Mouse (Mus musculus) spleen, adult 18-20 months (tissue): Measurements from ENCODE around the gene Olfr531.

Experiments
- DNase-seq, 2 experiments: peaks; one replicate each; pipeline ENCODE4 v3.0.0; 2022; ENCODE audit warnings: mixed read lengths in 2 of 2

Gene Olfr531

GRCm38 (mm10) chr7:140402818-140403217 is at the start of gene Olfr531:
Gene Olfr531, minus strand, starts transcription at chr7:140402918.
- DNase-seq = no peak

DNA sequence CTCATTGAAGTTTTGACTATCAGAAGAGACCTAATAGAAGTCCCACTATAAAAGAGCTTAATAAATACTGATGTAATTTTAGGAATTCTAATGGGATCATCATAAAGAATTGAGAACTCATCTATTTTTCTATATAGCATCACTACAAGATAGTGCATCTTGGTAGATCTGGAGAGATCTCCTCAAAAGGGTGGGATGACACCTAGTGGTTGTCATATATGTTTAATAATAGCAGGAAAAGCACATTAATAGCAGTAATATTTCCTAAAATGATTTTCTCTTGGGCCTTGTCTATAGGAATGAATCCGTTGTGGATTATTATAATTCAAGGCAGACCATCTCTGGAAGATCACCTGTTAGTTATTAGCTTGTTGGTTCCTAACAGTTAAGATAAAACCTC is 40.4 kb upstream of the Olfr531 start:
- DNase-seq = no peak

DNA sequence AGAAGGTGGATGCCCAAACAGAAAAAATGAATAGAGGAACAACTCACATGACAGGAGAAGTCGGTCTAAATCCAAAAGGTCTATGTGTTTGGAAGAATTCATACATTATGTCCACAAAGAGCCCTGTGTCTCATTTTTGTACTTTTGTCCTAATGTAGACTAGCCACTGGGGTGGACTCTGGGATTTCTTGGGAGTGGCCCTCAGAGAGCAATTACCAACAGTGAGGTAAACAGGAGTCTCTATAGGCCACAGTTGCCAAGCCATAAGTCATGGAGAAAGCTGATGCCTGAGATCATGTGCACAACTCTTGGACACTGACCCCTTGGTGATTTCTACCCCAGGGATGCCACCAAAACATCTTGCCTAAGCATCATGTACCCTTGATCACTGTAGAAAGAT is 18.8 kb upstream of the Olfr531 start, which contains the start of gene Olfr532:
TSS of gene Olfr532 (minus strand) at position 101 of the 400 bp plus-strand sequence.
- DNase-seq = no peak

DNA sequence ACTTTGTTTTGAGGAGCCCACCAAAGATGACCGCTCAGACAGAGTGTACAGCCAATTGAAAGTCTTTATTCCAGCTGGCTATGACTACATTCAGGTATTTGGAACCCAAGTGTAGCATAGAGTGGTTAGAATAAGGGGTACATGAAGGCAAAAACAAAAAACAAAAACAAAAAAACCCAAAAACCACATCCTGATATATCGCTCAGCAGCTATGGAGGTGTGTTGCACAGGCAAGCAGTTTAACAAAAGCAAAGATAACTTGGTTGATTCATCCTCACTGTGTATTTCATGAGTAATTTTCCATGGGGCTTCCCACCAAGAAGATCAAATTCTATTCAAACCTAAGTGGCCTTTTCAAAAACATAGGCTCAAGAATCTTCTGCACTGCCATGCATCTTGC is 25.8 kb downstream of the Olfr531 start:
- no peak for DNase-seq

DNA sequence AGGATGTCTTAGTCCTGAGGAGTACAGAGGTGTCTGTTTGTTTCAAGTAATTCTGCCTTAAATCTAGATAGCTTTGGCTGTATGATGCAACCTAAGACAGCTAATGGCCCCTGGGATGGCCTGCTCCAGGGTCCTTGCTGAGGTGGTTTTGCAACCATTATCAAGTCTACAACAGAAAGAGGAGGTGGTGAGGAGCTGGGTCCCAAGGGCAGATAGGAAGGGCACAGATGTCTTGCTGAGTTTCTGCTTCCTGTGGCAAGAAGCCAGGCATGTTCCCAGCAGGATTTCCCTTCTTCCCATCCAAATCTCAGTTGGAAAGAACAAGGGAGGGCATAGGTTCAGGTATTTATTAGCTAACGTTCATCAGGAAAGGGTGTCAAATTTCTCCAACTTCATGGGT is 26.5 kb downstream of the Olfr531 start, which contains the start of gene Olfr530:
TSS of gene Olfr530 (minus strand) at position 101 of the 400 bp plus-strand sequence.
- DNase-seq = no peak

DNA sequence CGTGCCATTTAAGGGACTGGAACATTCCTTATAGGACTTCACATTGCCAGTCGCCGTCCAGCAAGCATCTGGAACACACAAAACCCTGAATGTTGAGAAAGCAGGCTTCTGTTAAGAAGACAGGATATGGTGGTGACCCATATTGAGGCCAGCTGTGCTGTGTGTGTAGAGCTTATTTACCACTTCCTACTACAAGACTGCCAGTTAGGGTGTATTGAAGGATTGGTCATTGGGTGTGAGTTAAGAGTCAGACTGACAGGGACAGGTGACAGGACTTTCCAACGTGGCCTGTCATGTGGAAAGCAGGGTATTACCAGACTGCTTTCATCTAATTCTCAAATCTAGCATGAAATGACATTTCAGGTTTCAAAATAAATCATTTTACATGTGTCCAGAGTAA is 28.4 kb downstream of the Olfr531 start:
- DNase-seq = no peak

DNA sequence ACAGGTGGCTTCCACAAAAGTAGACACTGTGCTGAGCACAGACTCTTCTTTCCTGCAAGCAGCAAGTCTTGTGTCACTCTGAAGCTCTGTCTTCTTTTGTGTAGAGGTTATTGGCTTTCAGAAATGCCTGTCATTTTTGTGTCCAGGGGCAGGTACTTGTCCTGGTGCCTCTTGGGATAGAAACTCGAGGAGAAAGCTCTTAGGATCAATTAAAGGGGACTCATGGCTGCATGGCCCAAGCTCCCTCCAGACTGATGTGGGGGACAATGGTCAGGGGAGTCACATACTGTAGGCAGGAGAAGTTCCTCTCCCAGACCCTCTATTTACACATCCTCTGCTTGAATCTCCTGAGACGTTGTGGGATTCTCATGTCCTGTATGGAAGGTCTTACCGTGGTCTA is 41.1 kb downstream of the Olfr531 start, which contains the start of gene Olfr60:
TSS of gene Olfr60 (minus strand) at position 101 of the 400 bp plus-strand sequence.
- no peak for DNase-seq
